21 mouse cellular contexts compared by ENCODE assay signal in the genomic region with DNA sequence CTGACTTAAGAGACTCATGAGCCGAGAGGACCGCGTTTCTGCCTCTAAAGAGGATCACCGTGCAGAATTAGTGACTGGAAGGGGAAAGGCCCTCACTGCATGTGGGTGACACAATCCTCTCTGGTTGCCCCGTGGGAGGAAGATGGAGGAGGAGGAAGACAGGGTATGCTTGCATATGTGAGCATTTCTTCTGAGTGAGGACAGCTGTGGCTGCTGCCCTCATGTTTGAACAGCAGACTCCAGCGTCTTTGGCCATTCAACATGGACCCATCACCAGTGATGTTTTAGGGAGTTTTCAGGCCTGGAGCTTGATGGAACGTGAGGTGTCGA. TPM values are rescaled to one million over a fixed set of nuclear protein-coding genes. Genes with fewer than 3 reads are reported as not detected.
A peak's percentile ranks its signal among the peaks of the same experiment; 100 is the strongest.
DNase-seq lines count a peak whose midpoint lies in the region; ATAC-seq and TF ChIP-seq lines count a peak whose summit lies in the region.
"Had no signal": no experiment of that assay in that cellular context is flagged by ENCODE, and none has a peak within 500 bp of the region (broad histone marks: within the 10 kb centered on the region; RNA-seq: fewer than 3 reads in every experiment).

No protein-coding gene starts in this region.

- no peak for ATAC-seq in liver, postnatal 0 days
- no peak for ATAC-seq in liver, embryonic 12.5 days
- no peak for ATAC-seq in neural tube, embryonic 15.5 days (ENCODE audit: low FRiP score)
- ATAC-seq: CD4-positive, CD25-positive, alpha-beta regulatory T cell, adult 4 months; forebrain, embryonic 13.5 days; forebrain, postnatal 0 days had no signal

- H3K4me1 ChIP-seq in liver, postnatal 0 days (ENCODE audit: insufficient read depth): no peaks in the 10 kb centered on the region
- H3K4me1 ChIP-seq in liver, embryonic 12.5 days: no peaks in the 10 kb centered on the region
- H3K4me1 ChIP-seq in neural tube, embryonic 15.5 days: no peaks in the 10 kb centered on the region
- H3K4me1 ChIP-seq: forebrain, embryonic 13.5 days had no signal

- H3K4me2 ChIP-seq in liver, postnatal 0 days (ENCODE audit: low read depth, low read length): no peak overlapping the region
- H3K4me2 ChIP-seq in liver, embryonic 12.5 days: no peak overlapping the region
- no peak overlapping the region for H3K4me2 ChIP-seq in neural tube, embryonic 15.5 days
- H3K4me2 ChIP-seq: forebrain, embryonic 13.5 days; hindbrain, embryonic 14.5 days had no signal

- no peaks in the 10 kb centered on the region for H3K9me3 ChIP-seq in liver, postnatal 0 days (ENCODE audit: low read length)
- no peaks in the 10 kb centered on the region for H3K9me3 ChIP-seq in liver, embryonic 12.5 days (replicated peaks)
- H3K9me3 ChIP-seq in neural tube, embryonic 15.5 days (replicated peaks): no peaks in the 10 kb centered on the region
- H3K9me3 ChIP-seq: forebrain, embryonic 13.5 days; G1E; hindbrain, embryonic 10.5 days had no signal

- no peak overlapping the region for H3K27ac ChIP-seq in liver, postnatal 0 days (ENCODE audit: low read depth)
- H3K27ac ChIP-seq in liver, embryonic 12.5 days: no peak overlapping the region
- no peak overlapping the region for H3K27ac ChIP-seq in neural tube, embryonic 15.5 days (replicated peaks)
- H3K27ac ChIP-seq: forebrain, embryonic 13.5 days; hindbrain, embryonic 10.5 days; hindbrain, embryonic 14.5 days had no signal

- H3K36me3 ChIP-seq in liver, postnatal 0 days (replicated peaks; ENCODE audit: insufficient read depth, low read length): no peaks in the 10 kb centered on the region
- no peaks in the 10 kb centered on the region for H3K36me3 ChIP-seq in liver, embryonic 12.5 days
- no peaks in the 10 kb centered on the region for H3K36me3 ChIP-seq in neural tube, embryonic 15.5 days
- H3K36me3 ChIP-seq: G1E; hindbrain, embryonic 10.5 days had no signal

- H3K27me3 ChIP-seq in liver, postnatal 0 days (ENCODE audit: insufficient read depth, low read length): no peaks in the 10 kb centered on the region
- H3K27me3 ChIP-seq in liver, embryonic 12.5 days (replicated peaks): peaks cover 12% of the 10 kb centered on the region; the same call in 1 of the 2 replicates
- no peaks in the 10 kb centered on the region for H3K27me3 ChIP-seq in neural tube, embryonic 15.5 days (replicated peaks)
- H3K27me3 ChIP-seq: forebrain, embryonic 13.5 days had no signal

- H3K4me3 ChIP-seq in liver, postnatal 0 days (ENCODE audit: low read depth, low read length): no peak overlapping the region
- H3K4me3 ChIP-seq in liver, embryonic 12.5 days: no peak overlapping the region
- no peak overlapping the region for H3K4me3 ChIP-seq in neural tube, embryonic 15.5 days (replicated peaks)
- H3K4me3 ChIP-seq: forebrain, embryonic 13.5 days; hindbrain, embryonic 10.5 days had no signal

- H3K9ac ChIP-seq in liver, postnatal 0 days (replicated peaks): no peak overlapping the region
- no peak overlapping the region for H3K9ac ChIP-seq in liver, embryonic 12.5 days
- no peak overlapping the region for H3K9ac ChIP-seq in neural tube, embryonic 15.5 days (replicated peaks)
- H3K9ac ChIP-seq: forebrain, embryonic 13.5 days; forebrain, postnatal 0 days; hindbrain, embryonic 14.5 days had no signal

- peak; percentile 0 for DNase-seq in cerebellum, adult 11-12 months
- no peak for DNase-seq in cerebellum, adult 9-10 months
- DNase-seq in liver, postnatal 0 days: peak; percentile 7
- peak; percentile 11 for DNase-seq in neural tube, embryonic 10.5 days (ENCODE audit: extremely low spot score, low spot score)
- no peak for DNase-seq in adipocyte (ENCODE audit: low spot score)
- DNase-seq: adrenal gland, postnatal 10 days; B cell, adult 2 months; cerebellum, adult 11 months; cerebellum, adult 9-11 months; cerebellum, postnatal 36 days; forebrain, postnatal 0 days; gastrocnemius, postnatal 25 days; heart, postnatal 10 days had no signal

- WGBS in liver, postnatal 0 days (ENCODE audit: insufficient replicate concordance): 74% methylated on average over 8 of the region's 8 CpGs
- WGBS in liver, embryonic 12.5 days (ENCODE audit: insufficient replicate concordance): 58% methylated on average over 8 of the region's 8 CpGs
- WGBS in neural tube, embryonic 15.5 days: 84% methylated on average over 8 of the region's 8 CpGs

- no peak for TF ChIP-seq EP300 in liver, postnatal 0 days (IDR thresholded peaks at IDR 0.05; ENCODE audit: low read depth)

- no peak for TF ChIP-seq CTCF in liver, postnatal 0 days (IDR thresholded peaks at IDR 0.05; ENCODE audit: low read depth)

RNA-seq across cellular contexts. Expression of gene Cyld, which starts 10.0 kb away (rescaled TPM):
- 3.7 and 4.6 TPM in 2 replicates for polyA plus RNA-seq in liver, postnatal 0 days (2015; fragmentation: Nextera tagmentation; extraction: Ambion mirVana)
- polyA plus RNA-seq in liver, embryonic 12.5 days (2016; fragmentation: Nextera tagmentation; extraction: Ambion mirVana): 7.7 and 8.2 TPM in 2 replicates
- polyA plus RNA-seq in neural tube, embryonic 15.5 days (2015; fragmentation: Nextera tagmentation; extraction: Ambion mirVana): 15.6 and 16.1 TPM in 2 replicates

RNA-seq across cellular contexts. Expression of gene Nod2, which starts 39.8 kb away (rescaled TPM):
- 0.07 and 0.08 TPM in 2 replicates for polyA plus RNA-seq in liver, postnatal 0 days (2015; fragmentation: Nextera tagmentation; extraction: Ambion mirVana)
- 0.05 and 0.06 TPM in 2 replicates for polyA plus RNA-seq in liver, embryonic 12.5 days (2016; fragmentation: Nextera tagmentation; extraction: Ambion mirVana)
- polyA plus RNA-seq in neural tube, embryonic 15.5 days (2015; fragmentation: Nextera tagmentation; extraction: Ambion mirVana): 0.09 and 0.12 TPM in 2 replicates
- polyA plus RNA-seq: heart, embryonic 14.5 days had no signal

RNA-seq across cellular contexts. Expression of gene Snx20, which starts 50.9 kb away (rescaled TPM):
- 6.0 TPM in 2 replicates for polyA plus RNA-seq in liver, postnatal 0 days (2015; fragmentation: Nextera tagmentation; extraction: Ambion mirVana)
- 2.6 and 2.7 TPM in 2 replicates for polyA plus RNA-seq in liver, embryonic 12.5 days (2016; fragmentation: Nextera tagmentation; extraction: Ambion mirVana)
- 1.2 and 2.4 TPM in 2 replicates for polyA plus RNA-seq in neural tube, embryonic 15.5 days (2015; fragmentation: Nextera tagmentation; extraction: Ambion mirVana)

Comparison
In these comparisons a context has a peak if more than half of its experiments do, and no peak if none do; other contexts are left out.
1. DNase-seq: peak in cerebellum, adult 11-12 months (single experiment), liver, postnatal 0 days (single experiment) and neural tube, embryonic 10.5 days (single experiment); none in cerebellum, adult 9-10 months (single experiment) and adipocyte (single experiment).